Mouse (Mus musculus) cortical plate, adult 2 months (tissue): ENCODE data around the gene 1700028P14Rik.

Source experiments
- CTCF ChIP-seq: fragments of 200-500 bp; IDR thresholded peaks from 2 replicates; pipeline ENCODE4 v1.5.1; 2011; ENCODE audit warnings: mild to moderate bottlenecking, control low read depth, low read length; ENCODE audit not compliant: insufficient read depth; ENCODE audit errors: extremely low read depth
- POLR2A ChIP-seq: fragments of 200-500 bp; IDR thresholded peaks from 2 replicates; pipeline ENCODE4 v1.6.1; 2011; ENCODE audit warnings: mild to moderate bottlenecking, low read length, control low read depth; ENCODE audit not compliant: insufficient read depth; ENCODE audit errors: extremely low read depth

- no peak for TF ChIP-seq CTCF
- no peak for TF ChIP-seq POLR2A
Observed at GRCm38 (mm10) chr19:23673021-23673420, 20.4 kb upstream of the 1700028P14Rik start.
